Mouse (Mus musculus): Measurements from ENCODE around the gene Sectm1b.
"Not testable (repeated sequence)": the region's sequence is repeated elsewhere in the genome, so short reads cannot be mapped to it uniquely, and the experiment has no call there.

Gene Sectm1b

GRCm38 (mm10) chr11:121063379-121063778 is at the start of gene Sectm1b:
Gene Sectm1b (minus strand): TSS chr11:121063569.
- CTCF ChIA-PET: no interaction called here

DNA sequence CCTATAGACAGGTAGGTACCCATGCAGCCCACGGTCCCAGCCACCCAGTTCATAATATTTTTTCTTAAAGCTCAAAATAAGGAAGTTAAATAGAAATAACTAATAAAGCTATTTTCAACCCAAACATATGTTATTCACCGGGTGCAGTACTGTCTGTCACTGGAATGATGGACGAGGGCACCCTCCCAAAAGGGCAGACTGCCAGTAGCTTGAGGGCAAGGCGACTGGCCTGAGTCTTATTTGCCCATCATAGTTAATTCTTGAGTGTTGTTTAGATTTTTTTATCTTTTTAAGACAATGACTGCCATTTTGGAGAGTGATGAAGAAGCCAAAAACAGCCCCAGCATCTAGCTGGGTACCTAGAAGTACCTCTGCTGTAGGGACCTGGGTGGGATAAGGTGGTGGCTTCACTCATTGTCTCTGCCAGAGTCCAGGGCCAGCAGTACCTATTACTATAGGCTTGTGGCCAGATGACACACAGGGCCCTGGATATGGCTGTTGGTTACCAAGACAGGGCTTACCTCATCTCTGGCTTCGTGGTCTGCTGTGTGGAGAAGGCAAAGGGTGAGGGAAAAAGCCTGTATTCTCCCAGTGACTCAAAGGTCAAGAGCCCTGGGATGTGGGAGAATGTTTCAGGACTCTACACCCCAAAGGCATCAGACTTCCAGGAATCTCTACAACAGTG is 48.9 kb upstream of the Sectm1b start:
- CTCF ChIA-PET: no interaction called here

DNA sequence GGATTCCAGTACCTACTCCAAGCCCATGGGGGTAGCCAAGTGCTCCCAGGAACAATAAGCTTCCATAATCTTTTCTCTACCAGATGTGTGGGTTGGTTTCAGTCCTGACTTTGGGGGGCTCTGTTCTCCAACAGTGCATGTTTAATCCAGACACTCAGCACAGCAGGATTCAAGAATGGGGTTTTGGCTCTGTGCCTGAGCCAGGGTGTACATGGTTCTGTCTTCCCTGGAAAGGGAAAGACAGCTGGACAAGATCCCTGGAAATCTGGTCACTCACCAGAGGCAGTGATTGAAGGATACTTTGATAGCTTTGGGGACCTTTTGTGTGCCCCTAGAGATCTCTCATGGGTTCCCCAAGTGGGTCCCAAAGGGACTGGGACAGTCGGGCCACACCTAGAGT is 48.2 kb upstream of the Sectm1b start:
- CTCF ChIA-PET: no interaction called here

- CTCF ChIA-PET: no interaction called here
These were observed 47.7 kb upstream of the Sectm1b start for GRCm38 (mm10) chr11:121111051-121111450.

DNA sequence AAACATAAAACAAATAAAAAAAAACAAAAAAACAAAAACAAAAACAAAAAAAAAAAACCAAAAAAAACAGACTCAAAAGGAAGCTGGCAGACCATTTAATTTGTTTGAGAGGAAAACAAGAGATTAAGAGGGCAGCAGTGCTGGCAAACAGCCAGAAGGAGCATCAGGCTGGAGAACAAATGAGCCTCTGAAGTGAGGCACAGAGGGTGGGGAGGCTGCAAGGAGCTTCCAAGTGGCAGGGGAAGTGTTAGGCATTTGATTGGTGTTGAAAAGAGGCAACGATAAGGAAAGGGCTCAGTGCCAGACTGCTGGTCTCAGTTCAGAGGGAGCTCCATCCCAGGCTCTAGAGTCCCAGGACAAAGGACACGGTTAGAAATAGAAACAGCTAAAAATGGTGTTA is 46.6 kb upstream of the Sectm1b start:
- CTCF ChIA-PET: no interaction called here

DNA sequence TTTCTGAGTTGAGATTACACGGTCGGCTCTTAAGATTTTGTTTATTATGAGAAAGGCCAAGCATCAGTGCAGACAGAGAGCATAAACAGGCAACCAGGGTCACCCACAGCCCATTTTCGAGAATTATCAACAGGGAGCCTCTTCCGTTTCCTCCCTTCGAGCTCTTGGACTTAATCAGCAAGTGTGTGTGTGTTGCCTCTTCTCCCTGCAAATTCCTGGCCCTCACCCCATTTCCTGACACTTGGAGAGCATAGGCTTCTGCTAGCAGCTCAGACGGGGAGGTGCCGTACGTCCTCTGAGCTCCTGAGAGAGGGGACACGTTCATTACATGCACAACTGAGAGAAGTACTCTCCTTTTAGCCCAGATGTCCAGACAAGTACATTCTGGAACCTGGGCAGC is 44.7 kb upstream of the Sectm1b start:
- CTCF ChIA-PET: no interaction called here

- CTCF ChIA-PET: not testable (repeated sequence)
These were observed 43.9 kb upstream of the Sectm1b start for GRCm38 (mm10) chr11:121107242-121107641.

- CTCF ChIA-PET: no interaction called here
These were observed 37.9 kb upstream of the Sectm1b start for GRCm38 (mm10) chr11:121101124-121101805.

DNA sequence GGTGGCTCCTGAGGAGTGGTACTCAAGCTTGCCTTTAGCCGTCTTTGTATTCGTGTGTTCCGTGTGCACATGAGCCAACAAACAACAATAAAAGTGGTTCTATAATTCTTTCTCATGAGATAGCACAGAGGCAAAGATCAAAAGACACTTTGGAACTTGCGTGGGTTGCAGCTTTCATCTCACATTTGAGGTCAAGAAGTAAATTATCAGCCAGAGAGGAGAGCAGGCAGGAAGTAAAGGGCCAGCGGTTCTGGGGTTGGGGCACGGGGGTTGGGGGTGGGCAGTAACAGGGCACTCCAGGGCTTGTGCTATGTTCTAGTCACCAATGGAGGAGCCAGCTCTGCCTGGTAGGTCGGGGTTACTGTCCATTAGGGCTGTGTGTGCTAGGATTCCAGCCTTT is 37.3 kb upstream of the Sectm1b start:
- CTCF ChIA-PET: no interaction called here

- CTCF ChIA-PET: no interaction called here
These were observed 36.4 kb upstream of the Sectm1b start for GRCm38 (mm10) chr11:121099762-121100161.

GRCm38 (mm10) chr11:121092606-121093585 is 29.5 kb upstream of the Sectm1b start:
- CTCF ChIA-PET: no interaction called here

GRCm38 (mm10) chr11:121090943-121091342 is 27.6 kb upstream of the Sectm1b start:
- CTCF ChIA-PET: no interaction called here

GRCm38 (mm10) chr11:121089756-121090546 is 26.6 kb upstream of the Sectm1b start:
- CTCF ChIA-PET: no interaction called here

DNA sequence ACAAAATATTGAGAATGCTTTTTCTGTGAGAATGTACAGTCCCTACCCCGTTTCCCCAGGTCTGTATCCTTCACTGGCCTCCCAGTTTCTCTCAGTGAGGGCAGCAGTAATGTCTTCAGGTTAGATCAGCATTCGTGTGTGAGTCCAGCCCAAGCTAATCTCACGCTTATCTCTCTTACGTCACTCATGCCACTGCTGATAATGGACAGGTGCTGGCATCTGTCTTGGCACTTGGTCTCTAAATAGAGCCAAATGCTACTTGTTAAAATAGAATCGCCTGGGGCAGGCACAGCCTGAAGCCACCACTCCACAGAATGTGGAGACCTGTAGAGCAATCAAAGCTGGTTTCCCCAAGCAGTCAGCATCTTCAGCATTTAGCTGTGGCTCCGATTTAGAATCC is 25.6 kb upstream of the Sectm1b start:
- CTCF ChIA-PET: no interaction called here

GRCm38 (mm10) chr11:121086296-121086695 is 22.9 kb upstream of the Sectm1b start:
- CTCF ChIA-PET: no interaction called here

DNA sequence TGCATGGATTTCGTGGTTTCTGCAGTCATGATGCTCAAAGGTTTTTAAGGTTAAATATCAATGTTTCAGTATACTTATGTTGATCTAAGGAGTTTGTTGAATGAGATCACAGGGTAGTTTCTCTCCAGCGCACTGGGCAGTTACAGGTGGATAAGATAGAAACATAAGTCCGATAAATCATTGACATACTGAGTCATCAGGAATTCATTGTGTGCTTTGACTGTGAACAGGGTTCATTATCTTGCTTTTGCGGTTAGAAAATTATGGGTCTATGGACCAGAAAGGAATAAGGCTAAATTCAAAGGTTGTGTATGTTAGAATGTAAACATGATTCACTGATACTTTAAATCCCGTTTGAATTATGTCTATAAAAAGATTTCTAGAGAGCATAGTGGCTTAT is 21.8 kb upstream of the Sectm1b start:
- CTCF ChIA-PET: no interaction called here

GRCm38 (mm10) chr11:121082857-121083500 is 19.6 kb upstream of the Sectm1b start:
- CTCF ChIA-PET: no interaction called here

- CTCF ChIA-PET: no interaction called here
These were observed 18.9 kb upstream of the Sectm1b start for GRCm38 (mm10) chr11:121082250-121082649.

GRCm38 (mm10) chr11:121081120-121081519 is 17.8 kb upstream of the Sectm1b start, which contains the start of gene Sectm1a:
Gene Sectm1a (minus strand): TSS chr11:121081220.
- CTCF ChIA-PET: no interaction called here

- CTCF ChIA-PET: no interaction called here
These were observed 17.0 kb upstream of the Sectm1b start for GRCm38 (mm10) chr11:121080330-121080729.

GRCm38 (mm10) chr11:121075655-121076054 is 12.3 kb upstream of the Sectm1b start:
- CTCF ChIA-PET: no interaction called here

Measured in spleen, embryonic (tissue).